Mouse (Mus musculus) liver, embryonic 14.5 days (tissue): ENCODE results near the gene Ndufaf7. TPM values are rescaled to one million over a fixed set of nuclear protein-coding genes. Genes with fewer than 3 reads are reported as not detected.

ENCODE experiments used
- ATAC-seq: fragments of 200-750 bp; cut with Nextera tagmentation; 2 replicates; pipeline ENCODE4 v1.8.0; 2017; ENCODE audit warnings: moderate number of reproducible peaks, mild to moderate bottlenecking, moderate library complexity; ENCODE audit not compliant: insufficient read depth
- DNase-seq, 3 experiments: peaks; one replicate each; pipeline ENCODE4 v3.0.0-alpha.2; 2012 to 2013; ENCODE audit warnings: low read depth in 3 of 3, low spot score in 3 of 3
- H3K27ac ChIP-seq: fragments of 300-500 bp; sonication (generic); 2 replicates; pipeline ENCODE4 v1.5.1; 2014; ENCODE audit warnings: moderate library complexity, mild to moderate bottlenecking, control low read depth, inconsistent platforms
- H3K27me3 ChIP-seq: fragments of 300-500 bp; sonication (generic); 2 replicates; pipeline ENCODE4 v1.6.1; 2014; ENCODE audit warnings: mild to moderate bottlenecking, low read length, moderate library complexity; ENCODE audit not compliant: control insufficient read depth, insufficient read depth
- H3K36me3 ChIP-seq: fragments of 300-500 bp; sonication (generic); replicated peaks from 2 replicates; pipeline ENCODE4 v1.6.1; 2014; ENCODE audit warnings: low read depth; ENCODE audit not compliant: control insufficient read depth, insufficient read depth
- H3K4me1 ChIP-seq, 2 experiments: fragments of 200-500 bp in 1 of 2; fragments of 300-500 bp in 1 of 2; sonication (generic) in 1 of 2; replicated peaks; 2 replicates each; pipeline ENCODE4 v1.6.1; 2012 to 2014; ENCODE audit warnings: antibody characterized with exemption in 1 of 2, inconsistent platforms in 1 of 2, low read length in 1 of 2; ENCODE audit not compliant: control insufficient read depth in 2 of 2, insufficient read depth in 2 of 2
- H3K4me2 ChIP-seq: fragments of 300-500 bp; sonication (generic); 2 replicates; pipeline ENCODE4 v1.6.1; 2014; ENCODE audit warnings: low read depth, mild to moderate bottlenecking, control low read depth, moderate library complexity
- H3K4me3 ChIP-seq, 2 experiments: fragments of 200-500 bp in 1 of 2; fragments of 300-500 bp in 1 of 2; sonication (generic) in 1 of 2; 2 replicates each; pipeline ENCODE4 v1.5.1; 2012 to 2014; ENCODE audit warnings: low read depth in 2 of 2, low read length in 2 of 2, mild to moderate bottlenecking in 2 of 2, control low read depth in 1 of 2, inconsistent platforms in 1 of 2, moderate library complexity in 1 of 2; ENCODE audit not compliant: insufficient read depth in 1 of 2
- H3K9ac ChIP-seq: fragments of 300-500 bp; sonication (generic); replicated peaks from 2 replicates; pipeline ENCODE4 v1.6.1; 2014; ENCODE audit warnings: mild to moderate bottlenecking, control low read depth, moderate library complexity
- H3K9me3 ChIP-seq: fragments of 300-500 bp; sonication (generic); 2 replicates; pipeline ENCODE4 v1.6.1; 2016; ENCODE audit warnings: low read length, mixed read lengths; ENCODE audit not compliant: control insufficient read depth
- CTCF ChIP-seq: IDR thresholded peaks from 2 replicates; pipeline ENCODE4 v1.5.1; 2016; ENCODE audit warnings: antibody characterized with exemption, low read depth, control low read depth
- EP300 ChIP-seq: IDR thresholded peaks from 2 replicates; pipeline ENCODE4 v1.6.1; 2016; ENCODE audit warnings: antibody characterized with exemption, low read depth
- WGBS: fragments of 180-500 bp; shearing (Covaris S2); extraction: QIAGEN DNeasy Blood & Tissue Kit; methylation state at CpG from one replicate; pipeline ENCODE4 v1.1.7; 2014; ENCODE audit not compliant: insufficient replicate concordance; 5-methylcytosine and 5-hydroxymethylcytosine counted together
- polyA plus RNA-seq, 2 experiments: library from polyadenylated mRNA; depleted of rRNA in 1 of 2; stranded (reverse) in 1 of 2; unstranded in 1 of 2; fragments of >200 nt; fragmentation: Nextera tagmentation in 1 of 2; extraction: Ambion mirVana in 1 of 2; gene quantifications; 2 replicates each; pipeline versions ENCODE4 v1.2.1 to v1.2.3; 2012 to 2014

Ndufaf7 gene
- polyA plus RNA-seq (2012; rRNA removed) (7.8 and 11.0 TPM in 2 replicates), polyA plus RNA-seq (2014; fragmentation: Nextera tagmentation; extraction: Ambion mirVana) (22.5 and 26.4 TPM in 2 replicates)

DNA sequence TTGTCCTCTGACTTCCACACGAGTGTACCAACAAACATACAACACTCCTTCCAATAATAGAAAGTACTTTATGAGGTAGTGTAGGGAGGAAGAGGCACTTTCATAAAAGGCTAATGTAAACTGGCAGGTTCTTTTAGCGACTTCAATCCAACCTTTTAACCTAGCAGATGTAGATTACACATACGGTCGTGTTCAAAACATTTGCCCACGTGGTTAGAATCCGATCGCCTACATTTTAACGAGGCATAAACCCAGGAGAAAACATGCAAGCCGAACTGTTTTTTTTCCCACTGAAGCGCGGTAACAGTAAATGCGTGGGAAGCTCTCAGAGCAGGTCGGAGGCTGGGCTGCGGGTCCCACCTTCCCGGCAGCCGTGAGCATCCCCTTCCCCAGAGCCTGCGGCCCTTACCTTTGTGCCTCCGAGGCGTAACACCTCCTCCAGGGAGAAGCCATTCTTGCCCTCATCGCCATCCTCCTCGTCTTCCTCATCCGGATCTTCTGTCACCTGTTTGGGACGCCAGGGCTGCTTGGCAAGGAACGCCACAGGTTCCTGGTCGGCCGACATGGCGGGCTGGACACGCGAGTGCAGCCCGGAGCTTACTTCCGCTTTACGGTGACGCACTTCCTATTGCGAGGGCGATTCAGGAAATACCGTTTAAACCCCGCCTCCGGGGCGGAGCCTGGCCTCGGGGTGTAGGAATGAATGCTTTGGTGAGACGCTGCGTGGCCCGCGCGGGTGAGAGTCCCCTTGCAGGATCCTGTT lies at the start of gene Ndufaf7, which contains the start of gene Cebpz:
Gene Ndufaf7 (plus strand): TSS at position 671 of the 763 bp plus-strand sequence.
Gene Cebpz (minus strand): TSS at position 601 of the 763 bp plus-strand sequence.
- H3K4me3 ChIP-seq: peak within 1 kb of the TSS; percentile 90 to 97
- peaks cover 7 to 12% of the 10 kb centered on the region in 2 experiments for H3K4me1 ChIP-seq
- H3K27ac ChIP-seq: no peak within 1 kb of the TSS; the same call in 1 of the 2 replicates
- H3K27me3 ChIP-seq: no peaks in the 10 kb centered on the region
- ATAC-seq: peak; percentile 99
- H3K9me3 ChIP-seq: no peaks in the 10 kb centered on the region
- H3K9ac ChIP-seq: peak within 1 kb of the TSS; percentile 85
- WGBS: under 1% methylated on average over 45 of the region's 45 CpGs
- TF ChIP-seq EP300: no peak
- no peak for TF ChIP-seq CTCF
- peaks cover 28% of the 10 kb centered on the region for H3K36me3 ChIP-seq
- peak; percentile 96 to 98 (median 97) for DNase-seq
- peak within 1 kb of the TSS; percentile 76 for H3K4me2 ChIP-seq

GRCm38 (mm10) chr17:78888554-78888953 lies 48.4 kb upstream of the Ndufaf7 start:
- DNase-seq (no peak), ATAC-seq (no peak)
- Histone ChIP-seq H3K27ac (no peak overlapping the region), H3K4me3 (no peak overlapping the region), H3K4me1 (no peaks in the 10 kb centered on the region), H3K9me3 (no peaks in the 10 kb centered on the region), H3K4me2 (no peak overlapping the region), H3K27me3 (no peaks in the 10 kb centered on the region), H3K36me3 (no peaks in the 10 kb centered on the region), H3K9ac (no peak overlapping the region)
- WGBS: 54% methylated on average over 4 of the region's 4 CpGs
- TF ChIP-seq EP300: no peak
- no peak for TF ChIP-seq CTCF

DNA sequence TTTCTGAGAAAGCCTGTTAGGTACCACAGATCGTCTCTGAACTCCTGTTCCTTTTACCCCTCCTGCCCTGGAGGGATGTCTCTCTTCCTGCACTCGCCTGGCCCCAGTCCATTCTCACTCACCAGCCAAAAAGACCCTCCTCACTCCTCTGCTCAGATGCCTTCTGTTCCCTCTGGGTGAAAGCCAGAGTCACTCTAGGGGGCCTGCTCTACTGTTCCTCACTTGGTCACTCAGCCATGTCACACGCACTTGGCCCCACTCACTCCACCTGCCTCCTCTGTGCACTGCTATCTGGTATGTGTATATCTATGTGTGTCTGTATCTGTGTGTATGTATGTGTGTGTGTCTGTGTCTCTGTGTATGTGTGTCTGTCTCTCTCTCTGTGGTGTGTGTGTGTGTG lies 47.8 kb upstream of the Ndufaf7 start:
- Histone ChIP-seq H3K4me2 (no peak overlapping the region), H3K27ac (no peak overlapping the region), H3K9ac (no peak overlapping the region), H3K4me3 (no peak overlapping the region), H3K36me3 (no peaks in the 10 kb centered on the region), H3K9me3 (no peaks in the 10 kb centered on the region), H3K4me1 (no peaks in the 10 kb centered on the region), H3K27me3 (no peaks in the 10 kb centered on the region)
- ATAC-seq (no peak), DNase-seq (no peak)
- whole genome bisulfite sequencing: 49% methylated on average over 3 of the region's 3 CpGs
- TF ChIP-seq EP300: no peak
- TF ChIP-seq CTCF: no peak

DNA sequence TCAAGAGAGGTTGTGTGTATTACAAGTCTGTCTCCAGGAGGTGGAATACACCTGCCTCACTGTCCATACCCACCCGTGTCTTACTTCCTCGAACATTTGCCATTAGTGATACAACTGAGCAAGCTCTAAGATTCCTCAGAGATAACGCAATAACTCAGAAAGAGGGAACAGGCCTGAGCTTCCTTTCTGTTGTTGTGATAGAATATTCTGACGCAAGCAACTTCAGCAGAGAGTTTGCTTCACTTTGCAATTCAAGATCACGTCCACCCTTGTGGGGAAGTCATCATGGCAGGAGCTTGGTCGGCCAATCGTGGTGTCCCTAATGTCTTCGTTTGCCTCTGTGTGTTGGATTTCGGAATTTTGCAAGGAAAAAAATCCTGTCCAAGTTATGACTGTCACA lies 45.9 kb upstream of the Ndufaf7 start:
- Histone ChIP-seq H3K27ac (no peak overlapping the region), H3K9ac (no peak overlapping the region), H3K9me3 (no peaks in the 10 kb centered on the region), H3K4me2 (no peak overlapping the region), H3K4me3 (no peak overlapping the region), H3K4me1 (no peaks in the 10 kb centered on the region), H3K27me3 (no peaks in the 10 kb centered on the region), H3K36me3 (no peaks in the 10 kb centered on the region)
- DNase-seq (no peak), ATAC-seq (no peak)
- TF ChIP-seq EP300 (no peak), CTCF (no peak)
- 51% methylated on average over 9 of the region's 9 CpGs for WGBS

DNA sequence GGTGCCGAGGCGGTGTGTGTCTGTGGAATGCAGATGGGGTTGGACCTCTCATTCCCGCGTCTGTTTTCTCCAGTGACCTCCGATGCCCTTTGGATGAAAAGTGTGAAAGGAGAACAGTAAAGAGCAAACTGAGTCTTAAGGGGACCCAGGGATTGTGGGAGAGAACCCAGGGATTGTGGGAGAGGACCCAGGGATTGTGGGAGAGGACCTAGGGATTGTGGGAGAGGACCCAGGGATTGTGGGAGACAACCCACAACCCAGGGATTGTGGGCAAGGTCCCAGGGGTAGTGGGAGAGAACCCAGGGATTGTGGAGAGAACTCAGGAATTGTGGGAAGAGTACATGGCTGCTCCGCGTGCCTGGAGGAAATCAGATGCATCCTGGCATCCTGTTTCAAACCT lies 41.9 kb upstream of the Ndufaf7 start:
- WGBS: 66% methylated on average over 7 of the region's 7 CpGs
- no peaks in the 10 kb centered on the region for H3K4me1 ChIP-seq

More for the DNA sequence above, 41.9 kb upstream of the Ndufaf7 start:
- no peak for ATAC-seq
- no peak for DNase-seq
- TF ChIP-seq CTCF: no peak
- no peaks in the 10 kb centered on the region for H3K9me3 ChIP-seq
- no peak overlapping the region for H3K9ac ChIP-seq
- no peak overlapping the region for H3K4me2 ChIP-seq
- no peak overlapping the region for H3K4me3 ChIP-seq
- no peaks in the 10 kb centered on the region for H3K36me3 ChIP-seq
- no peaks in the 10 kb centered on the region for H3K27me3 ChIP-seq
- H3K27ac ChIP-seq: no peak overlapping the region
